Mouse (Mus musculus) olfactory bulb, adult 2 months (tissue): ENCODE data around the gene Hspa12a.

Experiments
- CTCF ChIP-seq: fragments of 200-500 bp; IDR thresholded peaks from 2 replicates; pipeline ENCODE4 v1.5.1; 2012; ENCODE audit warnings: low read depth, mild to moderate bottlenecking, low read length, moderate library complexity; ENCODE audit not compliant: insufficient read depth
- POLR2A ChIP-seq: fragments of 200-500 bp; IDR thresholded peaks from 2 replicates; pipeline ENCODE4 v1.6.1; 2012; ENCODE audit warnings: mild to moderate bottlenecking, low read depth, low read length, moderate library complexity; ENCODE audit not compliant: insufficient read depth

DNA sequence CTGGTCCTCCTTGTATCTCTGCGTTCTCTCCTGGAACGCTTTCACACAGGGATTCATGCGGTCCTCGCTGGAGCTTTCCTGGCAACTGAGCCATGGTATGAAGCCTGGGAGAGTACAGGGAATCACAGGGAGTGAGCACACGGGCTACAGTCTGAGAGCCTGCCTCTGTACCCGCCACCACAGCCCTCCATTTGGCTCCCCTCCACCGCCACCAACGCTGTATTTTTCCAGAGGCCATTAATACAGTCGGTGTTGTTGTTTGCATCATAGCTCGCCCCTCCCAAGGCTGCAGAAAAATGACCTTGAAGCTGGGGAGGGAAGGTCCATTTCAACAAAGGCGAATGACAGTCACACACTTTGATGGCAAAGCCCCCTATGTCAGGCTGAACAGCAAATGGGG lies 154.3 kb downstream of the Hspa12a start:
- TF ChIP-seq CTCF (no peak), POLR2A (no peak)
